Mouse (Mus musculus): ENCODE data around the gene Bmp15. TPM values are rescaled to one million over a fixed set of nuclear protein-coding genes. Genes with fewer than 3 reads are reported as not detected.

Bmp15 gene
- polyA plus RNA-seq, 1 experiment, result not detected

- WGBS, result 72% methylated on average over 1 of the region's 1 CpGs
- H3K4me3 ChIP-seq (ENCODE audit: control insufficient read depth, insufficient read depth, low read length), result no peak overlapping the region
- no peaks in the 10 kb centered on the region for H3K36me3 ChIP-seq (ENCODE audit: control insufficient read depth, insufficient read depth, low read length)
- TF ChIP-seq POLR2A (IDR thresholded peaks at IDR 0.05; ENCODE audit: control insufficient read depth, extremely low read depth, insufficient read depth, low read length, poor library complexity), result no peak
- no peak for TF ChIP-seq CTCF (IDR thresholded peaks at IDR 0.05; ENCODE audit: borderline replicate concordance, control insufficient read depth, extremely low read depth, insufficient read depth, low read length, poor library complexity)
- H3K27me3 ChIP-seq (ENCODE audit: control insufficient read depth, insufficient read depth, low read length), result no peaks in the 10 kb centered on the region
- no peak for DNase-seq
- H3K27ac ChIP-seq (ENCODE audit: control insufficient read depth, insufficient read depth, low read length), result no peak overlapping the region
- no peaks in the 10 kb centered on the region for H3K4me1 ChIP-seq (replicated peaks; ENCODE audit: control insufficient read depth, insufficient read depth, low read length)
Measured at GRCm38 (mm10) chrX:6317747-6318146, 2.8 kb downstream of the Bmp15 start.

Other genes with a start within 250 kb of the Bmp15 start
- not detected in 2 replicates for gene AU022751, start 237.3 kb downstream of the Bmp15 start, polyA plus RNA-seq (2012; rRNA removed)
- 0.27 TPM in 1 of 2 replicates, not detected in the other for gene Nudt10, start 147.7 kb downstream of the Bmp15 start, polyA plus RNA-seq (2012; rRNA removed)
- 0.61 and 1.3 TPM in 2 replicates for gene Shroom4, start 79.1 kb upstream of the Bmp15 start, polyA plus RNA-seq (2012; rRNA removed)